Mouse (Mus musculus) left cerebral cortex, postnatal 36 days (tissue): ENCODE results near the gene Hoxc8. TPM values are rescaled to one million over a fixed set of nuclear protein-coding genes. Genes with fewer than 3 reads are reported as not detected.

Source experiments
- DNase-seq, 2 experiments: peaks; one replicate each; pipeline ENCODE4 v3.0.0; 2021 to 2022; ENCODE audit warnings: low spot score in 2 of 2, mixed read lengths in 1 of 2
- intact Hi-C: fragments of 180-260 bp; cut with DNase I; formaldehyde crosslinking; loops from one replicate; pipeline ENCODE4 v1.15.1; 2025
- total RNA-seq, 2 experiments: library from RNA; stranded (reverse); gene quantifications; 2 replicates each; pipeline ENCODE4 v1.2.3; 2021

Gene Hoxc8
- total RNA-seq, 2 experiments from 2014 or later = not detected

GRCm38 (mm10) chr15:102978615-102979515 is 11.5 kb upstream of the Hoxc8 start:
- intact Hi-C loops = no loop called here
- no peak for DNase-seq

- DNase-seq = no peak
- intact Hi-C loops = no loop called here
These were observed 10.5 kb upstream of the Hoxc8 start for GRCm38 (mm10) chr15:102979936-102980335.

DNA sequence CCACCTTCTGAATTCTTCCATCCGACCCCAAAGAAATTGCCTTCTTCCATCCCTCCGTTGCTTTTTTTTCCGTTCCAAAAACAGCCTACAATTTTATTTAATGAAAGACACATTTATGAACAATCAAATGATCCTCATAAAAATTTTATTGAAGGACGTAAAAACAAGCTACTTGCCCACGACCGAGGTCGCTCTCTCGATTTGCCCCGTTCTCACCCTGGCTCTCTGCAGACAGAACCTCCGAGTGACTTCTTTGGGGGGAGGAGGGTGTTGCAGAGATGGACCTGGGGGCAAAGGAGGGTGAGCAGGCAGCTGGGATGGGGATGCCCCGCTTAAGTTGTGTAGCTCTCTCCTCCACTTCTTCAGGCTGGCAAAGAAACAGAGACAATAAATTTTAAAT is 10.1 kb upstream of the Hoxc8 start:
- intact Hi-C loops = no loop called here
- no peak for DNase-seq

DNA sequence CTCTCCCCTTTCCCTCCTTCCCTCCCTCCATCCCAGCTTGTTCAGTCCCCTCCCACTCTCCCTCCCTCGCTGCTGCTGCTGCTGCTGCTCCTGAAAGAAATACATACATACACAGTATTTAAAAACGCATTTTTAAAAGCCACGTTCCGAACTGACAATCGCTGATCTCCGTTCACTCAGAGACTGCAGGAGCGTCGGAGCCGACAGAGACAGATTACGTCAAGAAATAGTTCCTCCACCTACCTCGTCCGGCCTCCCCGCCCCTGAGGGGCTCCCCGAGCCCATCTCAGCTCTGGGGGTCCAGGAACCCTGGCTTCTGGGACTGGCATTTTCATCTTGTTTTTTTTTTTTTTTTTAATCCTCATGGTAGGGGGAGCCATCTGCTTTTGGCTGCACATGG is 9.5 kb upstream of the Hoxc8 start:
- DNase-seq = no peak
- intact Hi-C loops = no loop called here

DNA sequence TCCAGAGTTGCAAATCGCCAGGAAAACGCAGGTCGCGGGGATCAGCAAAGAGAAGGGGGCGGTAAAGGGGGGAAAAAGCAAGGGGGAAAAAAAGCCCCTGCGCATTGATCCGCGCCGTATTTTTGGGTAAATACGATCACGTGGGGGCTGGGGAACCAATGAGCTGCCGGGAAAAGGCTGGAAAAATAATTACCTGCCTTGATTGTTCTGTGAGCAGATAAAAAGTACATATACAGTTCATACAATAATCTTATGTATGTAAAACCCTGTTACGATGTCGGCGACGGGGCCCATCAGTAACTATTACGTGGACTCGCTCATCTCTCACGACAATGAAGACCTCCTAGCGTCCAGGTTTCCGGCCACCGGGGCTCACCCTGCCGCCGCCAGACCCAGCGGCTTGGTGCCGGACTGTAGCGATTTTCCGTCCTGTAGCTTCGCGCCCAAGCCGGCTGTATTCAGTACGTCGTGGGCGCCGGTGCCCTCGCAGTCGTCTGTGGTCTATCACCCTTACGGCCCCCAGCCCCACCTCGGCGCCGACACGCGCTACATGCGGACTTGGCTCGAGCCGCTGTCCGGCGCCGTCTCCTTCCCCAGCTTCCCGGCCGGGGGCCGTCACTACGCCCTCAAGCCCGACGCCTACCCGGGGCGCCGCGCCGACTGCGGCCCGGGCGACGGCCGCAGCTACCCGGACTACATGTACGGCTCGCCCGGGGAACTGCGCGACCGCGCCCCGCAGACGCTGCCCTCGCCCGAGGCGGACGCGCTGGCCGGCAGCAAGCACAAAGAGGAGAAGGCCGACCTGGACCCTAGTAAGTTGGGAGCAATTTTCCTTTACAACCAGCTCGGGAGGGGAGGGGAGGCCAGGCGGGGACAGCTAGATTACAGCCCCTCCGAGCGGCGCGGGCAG is 8.8 kb upstream of the Hoxc8 start:
- intact Hi-C loops = no loop called here

GRCm38 (mm10) chr15:102983716-102984115 is 6.7 kb upstream of the Hoxc8 start:
- DNase-seq = no peak
- intact Hi-C loops = no loop called here

More for the DNA sequence above, 8.8 kb upstream of the Hoxc8 start:
- no peak for DNase-seq

GRCm38 (mm10) chr15:102984521-102984920 is 5.9 kb upstream of the Hoxc8 start:
- intact Hi-C loops = no loop called here
- no peak for DNase-seq

DNA sequence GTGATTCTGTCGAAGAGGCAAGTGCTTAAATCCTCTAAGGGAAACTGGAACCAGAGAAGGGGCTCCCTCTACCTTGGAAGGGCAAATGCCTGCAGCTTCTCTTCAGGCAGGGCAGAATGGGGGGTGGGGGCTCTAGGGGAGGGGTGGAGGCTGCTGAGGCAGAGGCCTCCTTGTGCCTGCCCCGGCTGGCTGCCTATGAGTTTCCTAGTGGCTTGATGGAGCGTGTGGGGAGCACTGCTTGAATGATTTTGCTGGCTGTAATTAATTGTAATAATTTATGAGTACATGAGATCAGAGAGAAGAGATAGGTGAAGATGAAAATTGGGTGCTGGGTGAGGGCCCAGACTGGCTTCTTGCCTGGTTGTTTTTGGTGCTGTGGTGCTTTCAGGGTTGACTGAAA is 5.5 kb upstream of the Hoxc8 start:
- DNase-seq = no peak
- intact Hi-C loops = no loop called here

GRCm38 (mm10) chr15:102987124-102987833 is 3.1 kb upstream of the Hoxc8 start:
- DNase-seq = peak; percentile 75 to 80
- intact Hi-C loops = loop anchor here (1.0 to 2.0 kb wide), 2 partner anchors 190 to 224 kb away; no protein-coding TSS in a partner anchor

- no peak for DNase-seq
- intact Hi-C loops = no loop called here
These were observed 2.3 kb upstream of the Hoxc8 start for GRCm38 (mm10) chr15:102988078-102988477.

GRCm38 (mm10) chr15:102991782-102992181 is 1.4 kb downstream of the Hoxc8 start:
- intact Hi-C loops = no loop called here
- no peak for DNase-seq

DNA sequence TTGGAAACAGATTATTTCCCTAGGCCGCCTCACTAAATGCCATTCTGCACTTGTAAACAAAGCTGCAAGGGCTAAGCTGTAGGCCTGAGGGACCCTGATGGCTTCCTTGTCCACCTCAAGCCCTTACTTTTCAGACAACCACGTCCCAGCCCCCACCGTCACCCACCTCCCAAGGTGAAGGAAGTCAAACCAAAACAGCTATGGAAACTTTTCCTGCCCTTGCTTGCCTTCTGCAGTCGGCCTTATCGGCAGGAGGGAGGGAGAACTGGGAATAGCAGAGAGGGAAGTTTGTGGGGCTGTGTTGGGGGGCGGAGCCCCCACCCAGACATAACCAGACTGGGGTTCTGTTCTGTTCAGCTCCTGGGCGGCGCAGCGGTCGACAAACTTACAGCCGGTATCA is 1.8 kb downstream of the Hoxc8 start:
- intact Hi-C loops = no loop called here
- DNase-seq = no peak

GRCm38 (mm10) chr15:102992863-102993262 is 2.5 kb downstream of the Hoxc8 start:
- no peak for DNase-seq
- intact Hi-C loops = no loop called here

DNA sequence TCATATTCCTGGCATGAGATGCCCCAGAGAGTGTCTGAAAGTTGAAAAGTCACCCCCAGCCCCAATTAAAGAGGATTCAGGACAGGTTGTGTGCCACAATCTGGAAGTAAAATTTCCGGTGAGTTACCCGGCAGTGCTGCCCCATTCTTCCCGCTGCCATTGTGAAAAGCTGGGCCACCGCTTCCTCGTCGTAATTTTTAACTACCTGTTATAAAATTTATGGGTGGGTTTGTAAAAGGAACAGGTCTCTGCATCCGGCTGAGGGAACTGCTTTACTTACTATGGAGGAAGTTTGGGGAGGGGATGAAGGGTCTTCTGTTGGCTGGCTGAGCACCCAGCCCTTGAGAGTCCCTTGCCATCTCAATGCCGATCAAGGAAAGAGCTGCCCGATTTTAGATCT is 6.1 kb downstream of the Hoxc8 start:
- no peak for DNase-seq
- intact Hi-C loops = loop anchor here (5.0 kb wide), 1 partner anchor 49 kb away; no protein-coding TSS in a partner anchor

- intact Hi-C loops = loop anchor here (5.0 kb wide), 1 partner anchor 50 kb away; no protein-coding TSS in a partner anchor
- DNase-seq = no peak
These were observed 7.0 kb downstream of the Hoxc8 start for GRCm38 (mm10) chr15:102997431-102997830.

DNA sequence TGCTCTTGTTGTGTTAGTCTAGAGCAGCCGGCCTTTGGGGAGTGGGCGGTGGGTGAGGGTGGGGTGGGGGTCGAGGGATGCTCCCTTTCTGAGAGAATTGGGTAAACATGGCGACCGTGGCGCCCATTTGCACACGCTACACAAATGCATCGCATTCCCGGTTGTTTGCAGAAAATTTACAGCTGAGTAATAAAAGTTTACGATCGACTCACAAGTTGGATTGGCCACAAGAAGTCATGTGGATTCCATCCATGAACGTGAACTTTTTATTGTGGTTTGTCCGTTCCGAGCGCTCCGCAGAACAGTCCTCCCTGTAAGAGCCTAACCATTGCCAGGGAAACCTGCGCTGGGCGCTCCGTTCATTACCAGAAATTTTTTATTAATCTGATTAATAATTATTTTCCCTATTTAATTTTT is 7.5 kb downstream of the Hoxc8 start, which contains the start of gene Hoxc6:
TSS of gene Hoxc6 (plus strand) at position 319 of the 417 bp plus-strand sequence.
- intact Hi-C loops = loop anchor here (5.0 kb wide), 1 partner anchor 51 kb away; no protein-coding TSS in a partner anchor
- DNase-seq = no peak

GRCm38 (mm10) chr15:102998608-102999182 is 8.3 kb downstream of the Hoxc8 start:
- DNase-seq = no peak
- intact Hi-C loops = loop anchor here (5.0 kb wide), 1 partner anchor 51 kb away; no protein-coding TSS in a partner anchor

DNA sequence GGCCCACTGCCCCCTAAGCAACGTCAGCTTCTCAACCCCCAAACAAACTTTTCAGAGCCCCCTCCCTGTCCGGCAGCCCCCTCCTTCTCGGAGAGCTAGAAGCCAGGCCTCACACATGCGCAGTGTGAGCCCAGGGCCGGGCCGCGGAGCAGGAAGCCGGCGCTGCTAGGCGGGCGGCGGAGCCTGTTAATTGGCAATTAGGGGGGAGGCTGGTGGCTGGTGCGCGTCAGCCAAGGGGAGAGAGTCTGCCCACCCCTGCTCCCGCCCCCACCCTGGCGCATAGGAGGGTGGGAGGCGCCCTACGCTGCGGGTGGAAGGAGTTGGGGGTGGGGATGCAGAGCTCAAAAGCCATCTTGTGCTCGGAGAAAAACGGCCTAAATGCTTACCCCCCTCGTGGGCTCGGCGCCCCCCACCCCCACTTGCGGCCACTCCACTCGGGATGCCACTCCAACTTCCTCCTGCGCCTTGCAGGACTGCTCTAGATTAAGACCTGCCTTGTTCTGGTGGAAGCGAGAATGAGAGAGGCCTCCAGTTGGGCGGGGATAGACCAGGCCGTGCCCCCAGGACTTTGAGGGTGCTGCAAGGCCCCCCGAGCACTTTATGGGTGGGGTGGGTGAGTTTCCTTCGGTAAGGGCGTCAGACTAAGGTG is 8.9 kb downstream of the Hoxc8 start:
- intact Hi-C loops = loop anchor here (5.0 kb wide), 1 partner anchor 52 kb away; no protein-coding TSS in a partner anchor
- no peak for DNase-seq
